Mouse (Mus musculus): Measurements from ENCODE around the gene Nkd1. TPM values are rescaled to one million over a fixed set of nuclear protein-coding genes. Genes with fewer than 3 reads are reported as not detected.

Gene Nkd1
- polyA plus RNA-seq, 1 experiment = 2.9 TPM

DNA sequence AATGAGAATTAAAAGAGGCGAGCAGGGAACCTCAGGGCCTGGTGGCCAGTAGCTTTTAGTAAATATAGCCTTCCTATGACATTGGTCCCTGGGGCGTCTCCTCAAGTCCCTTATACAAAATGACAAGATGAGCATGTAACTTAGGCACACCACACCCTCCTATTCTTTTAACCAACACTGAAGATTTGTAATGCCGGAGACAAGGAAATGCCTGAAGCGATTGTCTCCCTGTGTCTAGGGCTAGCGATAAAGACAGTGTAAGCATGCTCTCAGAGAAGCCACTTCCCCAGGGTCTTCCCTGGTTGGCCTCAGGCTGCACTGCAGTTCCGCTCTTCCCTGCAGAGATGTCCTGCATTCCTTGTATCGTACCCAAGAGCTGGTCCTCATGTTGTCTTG is 17.8 kb downstream of the Nkd1 start:
- no peaks in the 10 kb centered on the region for H3K36me3 ChIP-seq (ENCODE audit: control insufficient read depth, insufficient read depth, low read length)
- TF ChIP-seq POLR2A (IDR thresholded peaks at IDR 0.05; ENCODE audit: control insufficient read depth, low read depth, low read length) (no peak), CTCF (IDR thresholded peaks at IDR 0.05; ENCODE audit: control insufficient read depth, insufficient read depth, insufficient replicate concordance, low read depth, low read length) (no peak)
- H3K4me3 ChIP-seq (ENCODE audit: control insufficient read depth, low read depth, low read length) = no peak overlapping the region
- H3K27ac ChIP-seq (ENCODE audit: control insufficient read depth, insufficient read depth, low read depth, low read length) = no peak overlapping the region
- no peaks in the 10 kb centered on the region for H3K27me3 ChIP-seq (ENCODE audit: control insufficient read depth, insufficient read depth, low read length)
- 0 out of 2 replicates have a peak, but pooled peaks cover 2% of the 10 kb centered on the region for H3K4me1 ChIP-seq (ENCODE audit: control insufficient read depth, insufficient read depth, low read length)

DNA sequence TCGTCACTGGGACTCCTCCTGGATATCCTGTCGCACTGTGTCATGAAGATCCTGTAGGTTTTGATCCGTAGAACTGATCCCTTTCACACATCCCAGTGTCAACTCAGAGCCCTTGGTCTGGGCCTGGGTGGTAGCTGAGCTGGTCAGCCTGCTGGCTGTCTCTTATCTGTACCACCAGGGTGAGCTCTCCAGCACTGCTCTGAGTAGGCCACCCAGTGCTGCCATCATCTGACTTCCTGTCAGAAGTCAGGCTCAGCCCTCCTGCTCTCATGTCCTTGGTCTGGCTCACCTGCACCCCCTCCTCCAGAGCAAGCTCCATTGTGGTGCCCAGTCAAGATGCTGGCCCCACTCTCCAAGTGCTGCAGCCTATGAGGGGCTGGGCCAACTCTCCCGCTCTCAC is 18.8 kb downstream of the Nkd1 start:
- Histone ChIP-seq H3K4me3 (ENCODE audit: control insufficient read depth, low read depth, low read length) (no peak overlapping the region), H3K27me3 (ENCODE audit: control insufficient read depth, insufficient read depth, low read length) (no peaks in the 10 kb centered on the region), H3K36me3 (ENCODE audit: control insufficient read depth, insufficient read depth, low read length) (no peaks in the 10 kb centered on the region), H3K27ac (ENCODE audit: control insufficient read depth, insufficient read depth, low read depth, low read length) (no peak overlapping the region), H3K4me1 (ENCODE audit: control insufficient read depth, insufficient read depth, low read length) (0 out of 2 replicates have a peak, but pooled peaks cover 2% of the 10 kb centered on the region)
- TF ChIP-seq CTCF (IDR thresholded peaks at IDR 0.05; ENCODE audit: control insufficient read depth, insufficient read depth, insufficient replicate concordance, low read depth, low read length) (no peak), POLR2A (IDR thresholded peaks at IDR 0.05; ENCODE audit: control insufficient read depth, low read depth, low read length) (no peak)

DNA sequence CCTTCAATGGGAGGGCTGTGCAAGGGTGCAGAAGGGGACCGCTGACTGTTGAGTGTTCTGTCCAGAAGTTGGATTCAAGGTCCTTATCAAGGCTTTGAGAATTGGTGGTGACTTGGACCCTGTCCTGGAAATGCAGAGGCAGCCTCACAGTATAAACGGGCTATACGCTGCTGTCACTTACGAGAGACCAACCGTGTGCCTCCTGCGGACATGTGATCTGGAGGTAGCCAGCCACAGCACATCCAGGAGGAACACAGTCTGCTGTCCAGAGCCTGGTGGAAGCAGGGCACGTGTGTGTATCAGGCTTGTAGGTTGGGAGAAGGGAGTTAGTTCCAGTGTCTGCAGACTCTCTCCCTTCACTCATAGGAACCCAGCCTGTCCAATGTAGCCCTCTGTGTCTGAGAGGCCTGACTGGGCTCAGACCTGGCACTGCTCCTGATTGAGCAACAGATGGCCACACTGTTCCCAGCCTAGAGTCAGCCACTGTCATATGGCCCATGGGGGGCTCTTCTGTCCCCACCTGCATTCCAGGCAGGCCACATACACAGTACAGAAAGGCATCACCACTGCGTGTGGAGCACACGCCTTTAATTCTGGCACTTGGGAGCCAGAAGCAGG is 21.6 kb downstream of the Nkd1 start:
- no peak overlapping the region for H3K27ac ChIP-seq (ENCODE audit: control insufficient read depth, insufficient read depth, low read depth, low read length)
- no peak for TF ChIP-seq CTCF (IDR thresholded peaks at IDR 0.05; ENCODE audit: control insufficient read depth, insufficient read depth, insufficient replicate concordance, low read depth, low read length)
- no peak for TF ChIP-seq POLR2A (IDR thresholded peaks at IDR 0.05; ENCODE audit: control insufficient read depth, low read depth, low read length)
- no peaks in the 10 kb centered on the region for H3K36me3 ChIP-seq (ENCODE audit: control insufficient read depth, insufficient read depth, low read length)
- no peaks in the 10 kb centered on the region for H3K4me1 ChIP-seq (ENCODE audit: control insufficient read depth, insufficient read depth, low read length)
- no peak overlapping the region for H3K4me3 ChIP-seq (ENCODE audit: control insufficient read depth, low read depth, low read length)
- H3K27me3 ChIP-seq (ENCODE audit: control insufficient read depth, insufficient read depth, low read length) = no peaks in the 10 kb centered on the region

DNA sequence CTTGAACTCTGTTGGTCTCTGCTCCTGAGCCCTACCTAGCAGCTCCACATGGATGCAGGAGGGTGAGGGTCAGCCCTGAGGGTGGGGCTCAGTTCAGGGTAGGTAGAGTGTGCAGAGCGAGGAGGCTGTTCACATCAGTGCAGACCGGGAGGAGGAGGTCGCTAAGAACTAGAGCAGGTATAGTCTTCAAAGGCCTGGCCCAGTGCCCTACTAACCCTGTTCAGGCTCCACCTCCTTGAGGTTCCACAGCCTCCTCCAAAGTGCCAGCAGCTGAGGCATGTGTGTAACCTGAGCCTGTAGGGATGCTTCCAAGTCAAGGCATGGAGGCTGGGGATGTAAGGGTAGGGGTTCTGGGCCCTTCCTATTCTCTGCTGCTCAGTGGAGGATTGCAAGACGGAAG is 23.5 kb downstream of the Nkd1 start:
- Histone ChIP-seq H3K4me3 (ENCODE audit: control insufficient read depth, low read depth, low read length) (no peak overlapping the region), H3K27me3 (ENCODE audit: control insufficient read depth, insufficient read depth, low read length) (no peaks in the 10 kb centered on the region), H3K4me1 (ENCODE audit: control insufficient read depth, insufficient read depth, low read length) (no peaks in the 10 kb centered on the region), H3K36me3 (ENCODE audit: control insufficient read depth, insufficient read depth, low read length) (no peaks in the 10 kb centered on the region), H3K27ac (ENCODE audit: control insufficient read depth, insufficient read depth, low read depth, low read length) (no peak overlapping the region)
- TF ChIP-seq CTCF (IDR thresholded peaks at IDR 0.05; ENCODE audit: control insufficient read depth, insufficient read depth, insufficient replicate concordance, low read depth, low read length) (no peak), POLR2A (IDR thresholded peaks at IDR 0.05; ENCODE audit: control insufficient read depth, low read depth, low read length) (no peak)

DNA sequence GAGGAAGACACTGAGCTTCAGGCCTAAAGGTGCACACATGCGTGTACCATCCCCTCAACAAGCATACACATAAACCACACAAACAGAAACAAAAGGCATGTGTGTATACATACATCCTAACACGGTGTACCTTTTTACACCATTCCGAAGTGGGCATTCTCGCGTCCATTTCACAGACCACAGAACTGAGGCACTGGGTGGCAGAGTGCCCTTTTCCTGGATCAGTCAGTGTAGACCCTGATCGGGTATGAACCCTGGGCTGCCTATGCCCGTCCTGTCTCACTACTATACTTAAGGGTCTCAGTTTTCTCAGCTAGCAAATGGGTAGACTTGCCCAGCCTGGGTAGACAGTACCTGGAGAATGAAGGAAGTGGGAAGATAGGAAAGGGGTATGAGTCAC is 24.3 kb downstream of the Nkd1 start:
- Histone ChIP-seq H3K27ac (ENCODE audit: control insufficient read depth, insufficient read depth, low read depth, low read length) (no peak overlapping the region), H3K4me3 (ENCODE audit: control insufficient read depth, low read depth, low read length) (no peak overlapping the region), H3K27me3 (ENCODE audit: control insufficient read depth, insufficient read depth, low read length) (no peaks in the 10 kb centered on the region), H3K36me3 (ENCODE audit: control insufficient read depth, insufficient read depth, low read length) (no peaks in the 10 kb centered on the region), H3K4me1 (ENCODE audit: control insufficient read depth, insufficient read depth, low read length) (no peaks in the 10 kb centered on the region)
- TF ChIP-seq CTCF (IDR thresholded peaks at IDR 0.05; ENCODE audit: control insufficient read depth, insufficient read depth, insufficient replicate concordance, low read depth, low read length) = no peak
- no peak for TF ChIP-seq POLR2A (IDR thresholded peaks at IDR 0.05; ENCODE audit: control insufficient read depth, low read depth, low read length)

DNA sequence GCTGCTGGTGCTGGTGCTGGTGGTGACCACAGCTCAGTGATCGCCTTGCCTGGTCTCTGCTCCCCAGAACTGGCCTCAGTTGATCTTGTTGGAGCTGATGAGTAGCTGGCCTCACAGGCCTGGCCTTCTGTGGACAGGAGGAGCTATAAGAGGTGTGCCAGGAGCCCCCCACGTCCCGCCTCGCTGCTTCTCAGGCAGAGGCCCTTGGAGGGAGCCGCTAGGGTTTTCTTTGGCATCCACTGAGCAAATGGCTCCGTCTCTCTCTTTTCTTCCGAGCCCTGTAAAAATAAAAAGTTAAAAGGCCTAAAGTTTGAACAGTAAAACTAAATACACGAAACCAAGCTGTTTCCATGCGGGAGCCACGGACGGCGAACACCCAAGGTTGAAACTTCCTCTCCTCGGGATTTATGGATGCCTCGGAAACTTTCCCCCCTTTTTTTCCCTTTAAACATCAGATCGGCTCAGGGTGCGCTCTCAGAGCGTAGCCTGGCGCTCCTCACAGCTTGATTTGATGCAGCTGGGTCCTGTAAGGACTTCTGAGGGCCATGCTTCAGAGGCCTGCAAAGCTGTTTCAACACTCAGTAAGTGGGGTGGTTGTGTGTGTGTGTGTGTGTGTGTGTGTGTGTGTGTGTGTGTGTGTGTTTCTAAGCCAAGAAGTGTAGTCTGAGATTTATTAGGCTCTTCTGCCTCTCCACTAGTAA is 25.0 kb downstream of the Nkd1 start:
- no peak overlapping the region for H3K27ac ChIP-seq (ENCODE audit: control insufficient read depth, insufficient read depth, low read depth, low read length)
- H3K4me3 ChIP-seq (ENCODE audit: control insufficient read depth, low read depth, low read length) = no peak overlapping the region
- H3K36me3 ChIP-seq (ENCODE audit: control insufficient read depth, insufficient read depth, low read length) = no peaks in the 10 kb centered on the region
- H3K27me3 ChIP-seq (ENCODE audit: control insufficient read depth, insufficient read depth, low read length) = no peaks in the 10 kb centered on the region
- TF ChIP-seq POLR2A (IDR thresholded peaks at IDR 0.05; ENCODE audit: control insufficient read depth, low read depth, low read length) (no peak), CTCF (IDR thresholded peaks at IDR 0.05; ENCODE audit: control insufficient read depth, insufficient read depth, insufficient replicate concordance, low read depth, low read length) (no peak)
- H3K4me1 ChIP-seq (ENCODE audit: control insufficient read depth, insufficient read depth, low read length) = no peaks in the 10 kb centered on the region

DNA sequence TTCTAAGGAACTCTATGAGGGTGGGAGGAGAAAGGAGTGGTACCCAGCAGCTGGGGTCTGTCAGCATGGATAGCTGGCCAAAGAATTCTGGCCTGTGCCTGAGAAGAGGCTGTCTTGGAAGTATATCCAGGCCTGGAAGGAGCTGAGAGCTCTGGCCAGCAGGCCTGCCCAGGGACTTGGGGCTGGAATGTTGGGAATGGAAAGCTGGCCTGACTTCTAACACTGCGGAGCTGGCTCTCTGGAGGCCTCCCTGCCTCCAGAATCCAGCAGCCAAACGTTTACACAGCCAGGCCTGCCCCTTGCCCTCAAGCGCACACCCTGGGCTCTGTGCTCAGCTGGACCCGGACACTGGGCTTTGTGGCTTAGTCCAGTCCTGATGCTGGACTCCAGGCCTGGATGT is 34.5 kb downstream of the Nkd1 start:
- Histone ChIP-seq H3K4me3 (ENCODE audit: control insufficient read depth, low read depth, low read length) (no peak overlapping the region), H3K27me3 (ENCODE audit: control insufficient read depth, insufficient read depth, low read length) (no peaks in the 10 kb centered on the region), H3K4me1 (ENCODE audit: control insufficient read depth, insufficient read depth, low read length) (no peaks in the 10 kb centered on the region), H3K36me3 (ENCODE audit: control insufficient read depth, insufficient read depth, low read length) (no peaks in the 10 kb centered on the region), H3K27ac (ENCODE audit: control insufficient read depth, insufficient read depth, low read depth, low read length) (no peak overlapping the region)
- TF ChIP-seq CTCF (IDR thresholded peaks at IDR 0.05; ENCODE audit: control insufficient read depth, insufficient read depth, insufficient replicate concordance, low read depth, low read length) (no peak), POLR2A (IDR thresholded peaks at IDR 0.05; ENCODE audit: control insufficient read depth, low read depth, low read length) (no peak)
